Mouse (Mus musculus) ES-Bruce4 (cell line): ENCODE data around the gene Hipk1. TPM values are rescaled to one million over a fixed set of nuclear protein-coding genes. Genes with fewer than 3 reads are reported as not detected.

Source experiments
- H3K27ac ChIP-seq: 2 replicates; pipeline ENCODE4 v1.5.1; 2012; ENCODE audit warnings: low read length, inconsistent platforms; ENCODE audit not compliant: insufficient read depth
- H3K27me3 ChIP-seq: 2 replicates; pipeline ENCODE4 v1.6.1; 2012; ENCODE audit warnings: mild to moderate bottlenecking, low read length, inconsistent platforms; ENCODE audit not compliant: control insufficient read depth, poor library complexity, insufficient read depth, severe bottlenecking
- H3K36me3 ChIP-seq: 2 replicates; pipeline ENCODE4 v1.6.1; 2012; ENCODE audit warnings: inconsistent platforms, mild to moderate bottlenecking, low read length, moderate library complexity; ENCODE audit not compliant: control insufficient read depth, poor library complexity, insufficient read depth, severe bottlenecking
- H3K4me1 ChIP-seq: one replicate; pipeline ENCODE4 v1.8.1; 2011; ENCODE audit warnings: low read length; ENCODE audit not compliant: control insufficient read depth, insufficient read depth
- H3K4me3 ChIP-seq: 2 replicates; pipeline ENCODE4 v1.5.1; 2011; ENCODE audit warnings: low read depth, mild to moderate bottlenecking, low read length
- H3K9ac ChIP-seq: 2 replicates; pipeline ENCODE4 v1.6.1; 2012; ENCODE audit warnings: low read depth, mild to moderate bottlenecking, inconsistent platforms; ENCODE audit not compliant: poor library complexity, severe bottlenecking
- H3K9me3 ChIP-seq: replicated peaks from 2 replicates; pipeline ENCODE4 v1.6.1; 2012; ENCODE audit warnings: mild to moderate bottlenecking, low read length, inconsistent platforms; ENCODE audit not compliant: control insufficient read depth, poor library complexity, insufficient read depth, severe bottlenecking
- CTCF ChIP-seq: IDR thresholded peaks from one replicate; pipeline ENCODE4 v1.8.1; 2011; ENCODE audit warnings: low read depth, low read length
- EP300 ChIP-seq: IDR thresholded peaks from 2 replicates; pipeline ENCODE4 v1.6.1; 2011; ENCODE audit warnings: low read depth, low read length; ENCODE audit not compliant: insufficient read depth
- POLR2A ChIP-seq: IDR thresholded peaks from one replicate; pipeline ENCODE4 v1.8.1; 2011; ENCODE audit warnings: low read length; ENCODE audit not compliant: insufficient read depth
- polyA plus RNA-seq: library from polyadenylated mRNA; stranded (reverse); fragments of >200 nt; gene quantifications from 2 replicates; pipeline ENCODE4 v1.2.4, GENCODE M21; 2011; ENCODE audit warnings: low read depth; ENCODE audit not compliant: missing spikeins, insufficient read depth, insufficient read length

Gene Hipk1
- polyA plus RNA-seq, 1 experiment, result 52.3 TPM

GRCm38 (mm10) chr3:103751558-103751957 is 39.8 kb downstream of the Hipk1 start:
- H3K27ac ChIP-seq, result no peak overlapping the region
- no peaks in the 10 kb centered on the region for H3K4me1 ChIP-seq
- no peaks in the 10 kb centered on the region for H3K9me3 ChIP-seq
- no peaks in the 10 kb centered on the region for H3K27me3 ChIP-seq
- no peak overlapping the region for H3K9ac ChIP-seq
- H3K4me3 ChIP-seq, result no peak overlapping the region
- peaks cover 32% of the 10 kb centered on the region for H3K36me3 ChIP-seq
- TF ChIP-seq EP300 (no peak), POLR2A (no peak), CTCF (no peak)

- Histone ChIP-seq H3K4me1 (no peaks in the 10 kb centered on the region), H3K9ac (no peak overlapping the region), H3K9me3 (no peaks in the 10 kb centered on the region), H3K36me3 (peaks cover 26% of the 10 kb centered on the region), H3K27me3 (no peaks in the 10 kb centered on the region), H3K27ac (no peak overlapping the region), H3K4me3 (no peak overlapping the region)
- TF ChIP-seq CTCF (no peak), POLR2A (no peak), EP300 (no peak)
Observed at GRCm38 (mm10) chr3:103746711-103747110, 44.7 kb downstream of the Hipk1 start.

- peaks cover 25% of the 10 kb centered on the region for H3K36me3 ChIP-seq
- no peak overlapping the region for H3K9ac ChIP-seq
- no peaks in the 10 kb centered on the region for H3K27me3 ChIP-seq
- H3K4me1 ChIP-seq, result no peaks in the 10 kb centered on the region
- H3K27ac ChIP-seq, result no peak overlapping the region
- TF ChIP-seq POLR2A, result no peak
- TF ChIP-seq CTCF, result no peak
- no peak for TF ChIP-seq EP300
- H3K9me3 ChIP-seq, result no peaks in the 10 kb centered on the region
- H3K4me3 ChIP-seq, result no peak overlapping the region
Observed at GRCm38 (mm10) chr3:103745001-103745770, 46.2 kb downstream of the Hipk1 start.

- TF ChIP-seq CTCF (no peak), EP300 (no peak), POLR2A (no peak)
- no peak overlapping the region for H3K4me3 ChIP-seq
- no peak overlapping the region for H3K9ac ChIP-seq
- H3K27me3 ChIP-seq, result no peaks in the 10 kb centered on the region
- no peak overlapping the region for H3K27ac ChIP-seq
- no peaks in the 10 kb centered on the region for H3K9me3 ChIP-seq
- peaks cover 13% of the 10 kb centered on the region; the same call in 1 of the 2 replicates for H3K36me3 ChIP-seq
- H3K4me1 ChIP-seq, result no peaks in the 10 kb centered on the region
Observed at GRCm38 (mm10) chr3:103743208-103743607, 48.2 kb downstream of the Hipk1 start.

- no peak overlapping the region for H3K9ac ChIP-seq
- TF ChIP-seq EP300 (no peak), POLR2A (no peak), CTCF (no peak)
- no peak overlapping the region for H3K27ac ChIP-seq
- peaks cover 4% of the 10 kb centered on the region; the same call in 1 of the 2 replicates for H3K36me3 ChIP-seq
- peaks cover 2% of the 10 kb centered on the region for H3K4me1 ChIP-seq
- H3K9me3 ChIP-seq, result no peaks in the 10 kb centered on the region
- H3K4me3 ChIP-seq, result no peak overlapping the region
- H3K27me3 ChIP-seq, result no peaks in the 10 kb centered on the region
Observed at GRCm38 (mm10) chr3:103740342-103740741, 51.0 kb downstream of the Hipk1 start.

- no peaks in the 10 kb centered on the region for H3K27me3 ChIP-seq
- H3K4me3 ChIP-seq, result peak within 1 kb of the TSS; percentile 34
- TF ChIP-seq POLR2A (no peak), EP300 (no peak), CTCF (no peak)
- H3K27ac ChIP-seq, result peak within 1 kb of the TSS; percentile 12; the same call in 1 of the 2 replicates
- no peaks in the 10 kb centered on the region for H3K9me3 ChIP-seq
- H3K9ac ChIP-seq, result peak within 1 kb of the TSS; percentile 68
- H3K4me1 ChIP-seq, result peaks cover 2% of the 10 kb centered on the region
- no peaks in the 10 kb centered on the region for H3K36me3 ChIP-seq
Observed at GRCm38 (mm10) chr3:103739329-103739728, 52.0 kb downstream of the Hipk1 start, which contains the start of gene Gm10964. Gene Gm10964 (plus strand): TSS chr3:103739366.
